Mouse (Mus musculus): ENCODE measurements at regions not wholly inside any gene's neighbourhood (a gene's known extent, or its start where the extent isn't known, plus 50 kb on each side); places are given as distances from the start of the nearest gene placed in this dataset.

- Histone ChIP-seq H3K4me2 (replicated peaks; ENCODE audit: low read depth, low read length) (no peak overlapping the region), H3K9me3 (ENCODE audit: low read length) (no peaks in the 10 kb centered on the region), H3K4me1 (ENCODE audit: insufficient read depth, low read length) (no peaks in the 10 kb centered on the region), H3K36me3 (ENCODE audit: insufficient read depth, low read length) (no peaks in the 10 kb centered on the region), H3K27me3 (ENCODE audit: insufficient read depth, low read length) (no peaks in the 10 kb centered on the region), H3K27ac (ENCODE audit: low read length) (no peak overlapping the region), H3K4me3 (ENCODE audit: low read length) (no peak overlapping the region), H3K9ac (replicated peaks; ENCODE audit: low read length) (no peak overlapping the region)
- ATAC-seq (ENCODE audit: low FRiP score, low TSS enrichment), result no peak
- 77% methylated on average over 4 of the region's 4 CpGs for WGBS
Observed at GRCm38 (mm10) chr1:61121480-61121879, 143.8 kb downstream of the Icos start.

- Histone ChIP-seq H3K36me3 (ENCODE audit: insufficient read depth, low read length) (no peaks in the 10 kb centered on the region), H3K4me3 (ENCODE audit: low read length) (no peak overlapping the region), H3K4me1 (ENCODE audit: insufficient read depth, low read length) (no peaks in the 10 kb centered on the region), H3K27me3 (ENCODE audit: insufficient read depth, low read length) (no peaks in the 10 kb centered on the region), H3K27ac (ENCODE audit: low read length) (no peak overlapping the region), H3K9me3 (ENCODE audit: low read length) (no peaks in the 10 kb centered on the region), H3K4me2 (replicated peaks; ENCODE audit: low read depth, low read length) (no peak overlapping the region), H3K9ac (replicated peaks; ENCODE audit: low read length) (no peak overlapping the region)
- 93% methylated on average over 2 of the region's 2 CpGs for WGBS
- no peak for ATAC-seq (ENCODE audit: low FRiP score, low TSS enrichment)
Observed at GRCm38 (mm10) chr1:61125127-61125526, 147.4 kb downstream of the Icos start.

GRCm38 (mm10) chr1:61135597-61136545, 158.1 kb downstream of the Icos start:
- ATAC-seq (ENCODE audit: low FRiP score, low TSS enrichment), result no peak
- Histone ChIP-seq H3K27ac (ENCODE audit: low read length) (no peak overlapping the region), H3K9ac (replicated peaks; ENCODE audit: low read length) (no peak overlapping the region), H3K9me3 (ENCODE audit: low read length) (no peaks in the 10 kb centered on the region), H3K27me3 (ENCODE audit: insufficient read depth, low read length) (no peaks in the 10 kb centered on the region), H3K4me2 (replicated peaks; ENCODE audit: low read depth, low read length) (no peak overlapping the region), H3K36me3 (ENCODE audit: insufficient read depth, low read length) (no peaks in the 10 kb centered on the region), H3K4me1 (ENCODE audit: insufficient read depth, low read length) (peaks cover 16% of the 10 kb centered on the region), H3K4me3 (ENCODE audit: low read length) (no peak overlapping the region)
- WGBS, result 81% methylated on average over 9 of the region's 9 CpGs

- H3K4me3 ChIP-seq (ENCODE audit: low read length), result no peak overlapping the region
- H3K4me1 ChIP-seq (ENCODE audit: insufficient read depth, low read length), result peaks cover 31% of the 10 kb centered on the region
- H3K36me3 ChIP-seq (ENCODE audit: insufficient read depth, low read length), result no peaks in the 10 kb centered on the region
- H3K9ac ChIP-seq (replicated peaks; ENCODE audit: low read length), result no peak overlapping the region
- no peaks in the 10 kb centered on the region for H3K27me3 ChIP-seq (ENCODE audit: insufficient read depth, low read length)
- H3K27ac ChIP-seq (ENCODE audit: low read length), result no peak overlapping the region
- peak overlapping the region; percentile 21; the same call in 1 of the 2 replicates for H3K4me2 ChIP-seq (replicated peaks; ENCODE audit: low read depth, low read length)
- no peaks in the 10 kb centered on the region for H3K9me3 ChIP-seq (ENCODE audit: low read length)
- ATAC-seq (ENCODE audit: low FRiP score, low TSS enrichment), result no peak
- 34% methylated on average over 5 of the region's 5 CpGs for WGBS
Observed at GRCm38 (mm10) chr1:61137210-61137885, 159.6 kb downstream of the Icos start.

GRCm38 (mm10) chr1:61137954-61138353, 160.2 kb downstream of the Icos start:
- Histone ChIP-seq H3K4me2 (replicated peaks; ENCODE audit: low read depth, low read length) (peak overlapping the region; percentile 21; the same call in 1 of the 2 replicates), H3K36me3 (ENCODE audit: insufficient read depth, low read length) (no peaks in the 10 kb centered on the region), H3K9me3 (ENCODE audit: low read length) (no peaks in the 10 kb centered on the region), H3K4me1 (ENCODE audit: insufficient read depth, low read length) (peaks cover 37% of the 10 kb centered on the region), H3K9ac (replicated peaks; ENCODE audit: low read length) (no peak overlapping the region), H3K27me3 (ENCODE audit: insufficient read depth, low read length) (no peaks in the 10 kb centered on the region), H3K27ac (ENCODE audit: low read length) (no peak overlapping the region), H3K4me3 (ENCODE audit: low read length) (no peak overlapping the region)
- no peak for ATAC-seq (ENCODE audit: low FRiP score, low TSS enrichment)
- WGBS, result 49% methylated on average over 11 of the region's 11 CpGs

- Histone ChIP-seq H3K36me3 (ENCODE audit: insufficient read depth, low read length) (no peaks in the 10 kb centered on the region), H3K9ac (replicated peaks; ENCODE audit: low read length) (0 out of 2 replicates have a peak overlapping the region, but pooled peaks have one; percentile 42), H3K4me2 (replicated peaks; ENCODE audit: low read depth, low read length) (peak overlapping the region; percentile 46), H3K27me3 (ENCODE audit: insufficient read depth, low read length) (no peaks in the 10 kb centered on the region; the same call in 1 of the 2 replicates), H3K4me3 (ENCODE audit: low read length) (peak overlapping the region; percentile 25), H3K27ac (ENCODE audit: low read length) (no peak overlapping the region), H3K9me3 (ENCODE audit: low read length) (no peaks in the 10 kb centered on the region), H3K4me1 (ENCODE audit: insufficient read depth, low read length) (peaks cover 46% of the 10 kb centered on the region)
- WGBS, result 7% methylated on average over 15 of the region's 15 CpGs
- 0 out of 2 replicates have a peak, but pooled peaks have one; percentile 13 for ATAC-seq (ENCODE audit: low FRiP score, low TSS enrichment)
Observed at GRCm38 (mm10) chr1:61139291-61139983, 161.7 kb downstream of the Icos start.

- Histone ChIP-seq H3K36me3 (ENCODE audit: insufficient read depth, low read length) (no peaks in the 10 kb centered on the region), H3K9ac (replicated peaks; ENCODE audit: low read length) (no peak overlapping the region), H3K9me3 (ENCODE audit: low read length) (no peaks in the 10 kb centered on the region), H3K27ac (ENCODE audit: low read length) (no peak overlapping the region; the same call in 1 of the 2 replicates), H3K4me1 (ENCODE audit: insufficient read depth, low read length) (peaks cover 46% of the 10 kb centered on the region), H3K4me2 (replicated peaks; ENCODE audit: low read depth, low read length) (no peak overlapping the region), H3K27me3 (ENCODE audit: insufficient read depth, low read length) (no peaks in the 10 kb centered on the region; the same call in 1 of the 2 replicates), H3K4me3 (ENCODE audit: low read length) (no peak overlapping the region)
- 54% methylated on average over 10 of the region's 10 CpGs for WGBS
- no peak; the same call in 1 of the 2 replicates for ATAC-seq (ENCODE audit: low FRiP score, low TSS enrichment)
Observed at GRCm38 (mm10) chr1:61139984-61140648, 162.4 kb downstream of the Icos start.

GRCm38 (mm10) chr1:61140870-61141591, 163.3 kb downstream of the Icos start:
- no peaks in the 10 kb centered on the region for H3K36me3 ChIP-seq (ENCODE audit: insufficient read depth, low read length)
- H3K4me1 ChIP-seq (ENCODE audit: insufficient read depth, low read length), result peaks cover 50% of the 10 kb centered on the region
- no peak overlapping the region for H3K4me2 ChIP-seq (replicated peaks; ENCODE audit: low read depth, low read length)
- H3K27me3 ChIP-seq (ENCODE audit: insufficient read depth, low read length), result no peaks in the 10 kb centered on the region; the same call in 1 of the 2 replicates
- peak; percentile 55 for ATAC-seq (ENCODE audit: low FRiP score, low TSS enrichment)
- 29% methylated on average over 9 of the region's 9 CpGs for WGBS
- no peak overlapping the region for H3K4me3 ChIP-seq (ENCODE audit: low read length)
- H3K9me3 ChIP-seq (ENCODE audit: low read length), result no peaks in the 10 kb centered on the region
- no peak overlapping the region for H3K9ac ChIP-seq (replicated peaks; ENCODE audit: low read length)
- H3K27ac ChIP-seq (ENCODE audit: low read length), result peak overlapping the region; percentile 57; the same call in 1 of the 2 replicates

All from kidney, embryonic 16.5 days (tissue).